8 mouse cellular contexts compared by ENCODE assay signal in the genomic region with DNA sequence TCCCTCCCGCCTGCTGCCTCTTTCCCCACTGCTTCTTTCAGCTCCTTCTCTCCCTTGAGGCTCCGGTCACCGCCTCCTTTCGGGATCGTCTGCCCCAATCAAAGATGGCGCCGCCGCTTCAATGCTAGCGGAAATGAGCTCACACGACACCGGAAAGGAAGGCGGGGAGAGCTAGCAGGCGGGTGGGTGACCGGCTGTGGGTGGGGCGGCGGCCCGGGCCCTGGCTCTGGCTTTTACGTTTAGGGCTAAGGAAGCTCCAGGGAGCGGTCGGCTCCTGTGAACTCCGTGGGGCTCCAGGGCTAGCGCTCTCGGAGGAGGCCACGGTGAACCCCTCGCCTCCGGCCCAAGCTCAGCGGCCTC. TPM values are rescaled to one million over a fixed set of nuclear protein-coding genes. Genes with fewer than 3 reads are reported as not detected.
A peak's percentile ranks its signal among the peaks of the same experiment; 100 is the strongest.
DNase-seq lines count a peak whose midpoint lies in the region; ATAC-seq and TF ChIP-seq lines count a peak whose summit lies in the region.

A gene (plus strand): TSS at position 171 of the 360 bp plus-strand sequence.

- TF ChIP-seq CTCF in lung, adult 2 months (IDR thresholded peaks at IDR 0.05; ENCODE audit: insufficient read depth, low read length): no peak

- peak within 1 kb of the TSS; percentile 94 for H3K4me2 ChIP-seq in forebrain, embryonic 15.5 days (replicated peaks)

- H3K27me3 ChIP-seq in forebrain, embryonic 15.5 days: no peaks in the 10 kb centered on the region

- H3K36me3 ChIP-seq in forebrain, embryonic 15.5 days: no peaks in the 10 kb centered on the region

- peak; percentile 79; the same call in 1 of the 2 replicates for TF ChIP-seq POLR2A in lung, adult 2 months (IDR thresholded peaks at IDR 0.05; ENCODE audit: borderline replicate concordance, extremely low read depth, low read depth, low read length)

- peak within 1 kb of the TSS; percentile 62 for H3K4me3 ChIP-seq in forebrain, embryonic 15.5 days
- peak within 1 kb of the TSS; percentile 84 for H3K4me3 ChIP-seq in lung, adult 2 months (replicated peaks; ENCODE audit: extremely low read depth, low read depth, low read length)

- intact Hi-C loops in heart, postnatal 25 days (cut with DNase I): loop anchor here (5.0 kb wide), 1 partner anchor 123 kb away; a partner anchor contains a TSS

- WGBS in forebrain, embryonic 15.5 days: under 1% methylated on average over 27 of the region's 27 CpGs
- under 1% methylated on average over 27 of the region's 27 CpGs for WGBS in lung, adult 2 months

- peak; percentile 96 for ATAC-seq in forebrain, embryonic 15.5 days (replicated peaks)
- peak; percentile 97 for ATAC-seq in neutrophil, adult 5-6 weeks (ENCODE audit: extremely low read depth, insufficient number of reproducible peaks, low FRiP score, poor library complexity, severe bottlenecking)

- H3K4me1 ChIP-seq in forebrain, embryonic 15.5 days: peaks cover 36% of the 10 kb centered on the region
- peaks cover 5% of the 10 kb centered on the region for H3K4me1 ChIP-seq in lung, adult 2 months (ENCODE audit: control insufficient read depth, insufficient read depth, low read length)

- H3K9me3 ChIP-seq in forebrain, embryonic 15.5 days: no peaks in the 10 kb centered on the region

- peak; percentile 93 for DNase-seq in ES-CJ7 (ENCODE audit: low read depth, low spot score)
- peak; percentile 92 for DNase-seq in cerebellum, adult 11 months
- peak; percentile 94 for DNase-seq in heart, postnatal 25 days (ENCODE audit: low spot score)
- peak; percentile 92 to 97 for DNase-seq in layer of hippocampus, adult 18-20 months (ENCODE audit: low spot score in 2 of 2)
- peak; percentile 98 for DNase-seq in lung, adult 2 months
- DNase-seq in thymus, adult 18-20 months: peak; percentile 93

- peak within 1 kb of the TSS; percentile 97 for H3K9ac ChIP-seq in forebrain, embryonic 15.5 days (replicated peaks)

- peak within 1 kb of the TSS; percentile 94 for H3K27ac ChIP-seq in forebrain, embryonic 15.5 days (replicated peaks)

RNA-seq across cellular contexts. Expression of the gene that starts here (rescaled TPM):
- 20.3 and 22.0 TPM in 2 replicates for polyA plus RNA-seq in forebrain, embryonic 15.5 days (2015; fragmentation: Nextera tagmentation; extraction: Ambion mirVana)
- 10 to 100 TPM; 18.3 to 20.4 TPM for total RNA-seq in heart, postnatal 25 days (2021)
- total RNA-seq in layer of hippocampus, adult 18-20 months (2021): 10 to 100 TPM; 20.1 to 20.7 TPM
- 11.1 and 11.3 TPM in 2 replicates for polyA plus RNA-seq in lung, adult 2 months (2012; rRNA removed)
- total RNA-seq in neutrophil, adult 5-6 weeks (2017): 39.2 and 39.9 TPM in 2 replicates

Comparison
In these comparisons a context has a peak if more than half of its experiments do, and no peak if none do; other contexts are left out.
1. Peak in every context shown above with its lines: DNase-seq, ATAC-seq, H3K4me3 ChIP-seq and H3K27ac ChIP-seq.